Mouse (Mus musculus) myocyte (in vitro differentiated cells): ENCODE measurements around the gene Tcea2.

Source experiments
- E2F4 ChIP-seq: IDR thresholded peaks from one replicate; pipeline ENCODE4 v1.6.1; 2011; ENCODE audit warnings: mild to moderate bottlenecking, control low read depth, moderate library complexity; ENCODE audit not compliant: insufficient read depth
- MAX ChIP-seq: IDR thresholded peaks from one replicate; pipeline ENCODE4 v1.6.1; 2011; ENCODE audit warnings: low read depth, mild to moderate bottlenecking, control low read depth
- MYOD1 ChIP-seq, 3 experiments: IDR thresholded peaks; one replicate each; pipeline ENCODE4 v1.6.1; 2011; ENCODE audit warnings: control low read depth in 2 of 3, low read depth in 2 of 3, mild to moderate bottlenecking in 2 of 3, moderate library complexity in 1 of 3; ENCODE audit not compliant: insufficient read length in 2 of 3, control insufficient read depth in 1 of 3
- MYOG ChIP-seq, 3 experiments: IDR thresholded peaks; one replicate each; pipeline ENCODE4 v1.6.1; 2011; ENCODE audit warnings: control low read depth in 2 of 3, low read depth in 2 of 3, mild to moderate bottlenecking in 2 of 3; ENCODE audit not compliant: insufficient read length in 2 of 3, control insufficient read depth in 1 of 3, insufficient read depth in 1 of 3
- POLR2A ChIP-seq: IDR thresholded peaks from one replicate; pipeline ENCODE4 v1.6.1; 2011; ENCODE audit warnings: low read depth, mild to moderate bottlenecking, control low read depth, moderate library complexity; ENCODE audit not compliant: insufficient read length
- POLR2AphosphoS2 ChIP-seq: IDR thresholded peaks from one replicate; pipeline ENCODE4 v1.6.1; 2011; ENCODE audit warnings: low read depth, control low read depth; ENCODE audit not compliant: insufficient read length
- REST ChIP-seq: IDR thresholded peaks from one replicate; pipeline ENCODE4 v1.6.1; 2011; ENCODE audit warnings: mild to moderate bottlenecking, control low read depth, moderate library complexity; ENCODE audit not compliant: insufficient read depth, insufficient read length
- TCF12 ChIP-seq: IDR thresholded peaks from one replicate; pipeline ENCODE4 v1.6.1; 2011; ENCODE audit warnings: mild to moderate bottlenecking, control low read depth; ENCODE audit not compliant: poor library complexity, insufficient read depth, severe bottlenecking
- TCF3 ChIP-seq: IDR thresholded peaks from one replicate; pipeline ENCODE4 v1.6.1; 2011; ENCODE audit warnings: low read depth, control low read depth; ENCODE audit not compliant: insufficient read length
- USF1 ChIP-seq: IDR thresholded peaks from one replicate; pipeline ENCODE4 v1.6.1; 2011; ENCODE audit warnings: low read depth, mild to moderate bottlenecking, control low read depth, moderate library complexity

DNA sequence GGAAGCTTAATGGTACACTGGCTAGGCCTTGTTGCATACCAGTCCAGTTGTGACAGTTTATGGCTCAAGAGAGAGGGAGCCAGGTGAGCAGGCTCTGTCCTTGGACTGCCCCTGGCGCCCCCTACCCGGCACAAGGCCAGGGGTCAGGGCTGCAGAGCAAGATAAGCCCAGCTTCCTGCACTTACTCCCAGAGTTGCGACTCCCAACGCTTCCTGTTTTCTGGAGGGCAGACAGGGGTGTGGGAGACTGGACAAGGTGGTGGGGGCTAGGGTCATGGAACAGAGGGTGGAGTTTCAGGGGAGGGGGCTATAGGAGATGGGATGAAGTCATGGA, 16.8 kb upstream of the Tcea2 start:
- TF ChIP-seq POLR2A, result no peak
- TF ChIP-seq MYOD1 (IDR thresholded peaks at IDR 0.05; ENCODE audit: control insufficient read depth in 1 of 3, insufficient read length in 2 of 3, low read depth in 2 of 3), result no peak
- TF ChIP-seq MAX, result no peak
- no peak for TF ChIP-seq TCF12
- TF ChIP-seq E2F4, result no peak
- TF ChIP-seq POLR2AphosphoS2, result no peak
- TF ChIP-seq USF1, result no peak
- no peak for TF ChIP-seq TCF3
- TF ChIP-seq MYOG (IDR thresholded peaks at IDR 0.05; ENCODE audit: control insufficient read depth in 1 of 3, insufficient read depth in 1 of 3, insufficient read length in 2 of 3, low read depth in 2 of 3), result no peak
- TF ChIP-seq REST, result no peak
